Mouse (Mus musculus) testis, adult 2 months (tissue): ENCODE data around the gene Atg16l2. TPM values are rescaled to one million over a fixed set of nuclear protein-coding genes. Genes with fewer than 3 reads are reported as not detected.
A peak's percentile ranks its signal among the peaks of the same experiment; 100 is the strongest.

Source experiments
- H3K27ac ChIP-seq: fragments of 200-500 bp; 2 replicates; pipeline ENCODE4 v1.5.1; 2012; ENCODE audit warnings: low read depth, low read length; ENCODE audit not compliant: control insufficient read depth, insufficient read depth
- H3K27me3 ChIP-seq: fragments of 200-500 bp; 2 replicates; pipeline ENCODE4 v1.6.1; 2012; ENCODE audit warnings: mild to moderate bottlenecking, low read length, moderate library complexity; ENCODE audit not compliant: control insufficient read depth, insufficient read depth
- H3K36me3 ChIP-seq: fragments of 200-500 bp; 2 replicates; pipeline ENCODE4 v1.6.1; 2012; ENCODE audit warnings: mild to moderate bottlenecking, low read length; ENCODE audit not compliant: control insufficient read depth, insufficient read depth
- H3K4me1 ChIP-seq: fragments of 200-500 bp; 2 replicates; pipeline ENCODE4 v1.6.1; 2012; ENCODE audit warnings: low read length; ENCODE audit not compliant: control insufficient read depth, insufficient read depth
- H3K4me3 ChIP-seq: fragments of 200-500 bp; 2 replicates; pipeline ENCODE4 v1.5.1; 2012; ENCODE audit warnings: low read depth, mild to moderate bottlenecking, low read length, moderate library complexity, mixed read lengths; ENCODE audit not compliant: control insufficient read depth
- CTCF ChIP-seq: fragments of 200-500 bp; IDR thresholded peaks from 2 replicates; pipeline ENCODE4 v1.5.1; 2012; ENCODE audit warnings: low read depth, mild to moderate bottlenecking, inconsistent platforms, low read length, moderate library complexity; ENCODE audit not compliant: control insufficient read depth, insufficient read depth, insufficient replicate concordance
- POLR2A ChIP-seq: fragments of 200-500 bp; IDR thresholded peaks from 2 replicates; pipeline ENCODE4 v1.6.1; 2012; ENCODE audit warnings: low read depth, mild to moderate bottlenecking, inconsistent platforms, low read length, moderate library complexity; ENCODE audit not compliant: control insufficient read depth
- polyA plus RNA-seq: library from polyadenylated mRNA; depleted of rRNA; stranded (reverse); fragments of >200 nt; gene quantifications from 2 replicates; pipeline ENCODE4 v1.2.3, GENCODE M21; 2012

Atg16l2 gene
- polyA plus RNA-seq, 1 experiment, result 2.2 TPM

DNA sequence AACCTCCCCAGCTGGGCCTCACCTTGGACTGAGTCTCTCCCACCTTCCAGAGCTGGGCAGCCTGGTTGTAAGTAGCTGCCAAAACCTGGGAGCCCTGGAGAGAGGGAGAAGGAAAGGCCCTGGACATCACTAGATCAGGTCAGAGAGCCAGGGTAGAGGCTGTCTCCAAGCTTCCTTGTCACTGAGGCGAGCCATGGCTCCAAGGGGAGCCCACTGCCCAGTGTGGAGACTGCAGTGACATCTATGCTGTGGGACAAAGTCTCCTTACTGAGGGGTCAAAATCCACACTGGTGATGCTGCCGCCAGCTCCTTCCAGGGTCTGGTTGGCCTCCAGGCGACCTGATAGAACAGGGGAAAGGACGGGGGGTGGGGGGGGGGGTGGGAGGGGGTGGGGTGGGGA, 10.0 kb downstream of the Atg16l2 start:
- no peak overlapping the region for H3K27ac ChIP-seq
- H3K27me3 ChIP-seq, result no peaks in the 10 kb centered on the region
- no peak overlapping the region for H3K4me3 ChIP-seq
- H3K36me3 ChIP-seq, result no peaks in the 10 kb centered on the region
- H3K4me1 ChIP-seq, result peaks cover 9% of the 10 kb centered on the region
- no peak for TF ChIP-seq POLR2A
- no peak for TF ChIP-seq CTCF

DNA sequence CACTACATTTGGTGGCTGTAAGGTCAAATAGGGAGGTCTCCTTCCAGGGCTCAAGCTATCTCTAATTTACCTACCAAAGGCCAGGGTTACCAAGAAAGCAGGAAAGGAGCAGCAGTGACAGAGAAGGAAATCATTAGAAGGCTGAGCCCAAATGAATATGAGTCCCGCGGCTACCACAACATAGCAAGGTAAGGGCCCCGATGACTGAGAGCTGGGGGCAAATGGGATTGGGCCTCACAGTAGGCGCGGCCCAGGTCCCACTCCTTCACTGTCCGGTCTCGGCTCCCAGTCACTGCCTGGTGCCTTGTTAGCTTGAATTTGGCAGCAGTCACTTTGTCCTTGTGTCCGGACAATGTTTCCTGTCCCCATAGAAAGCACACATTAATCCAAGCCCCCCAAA, 10.4 kb downstream of the Atg16l2 start:
- Histone ChIP-seq H3K27me3 (no peaks in the 10 kb centered on the region), H3K27ac (no peak overlapping the region), H3K4me3 (no peak overlapping the region), H3K36me3 (no peaks in the 10 kb centered on the region), H3K4me1 (peaks cover 4% of the 10 kb centered on the region)
- TF ChIP-seq POLR2A (no peak), CTCF (no peak)

DNA sequence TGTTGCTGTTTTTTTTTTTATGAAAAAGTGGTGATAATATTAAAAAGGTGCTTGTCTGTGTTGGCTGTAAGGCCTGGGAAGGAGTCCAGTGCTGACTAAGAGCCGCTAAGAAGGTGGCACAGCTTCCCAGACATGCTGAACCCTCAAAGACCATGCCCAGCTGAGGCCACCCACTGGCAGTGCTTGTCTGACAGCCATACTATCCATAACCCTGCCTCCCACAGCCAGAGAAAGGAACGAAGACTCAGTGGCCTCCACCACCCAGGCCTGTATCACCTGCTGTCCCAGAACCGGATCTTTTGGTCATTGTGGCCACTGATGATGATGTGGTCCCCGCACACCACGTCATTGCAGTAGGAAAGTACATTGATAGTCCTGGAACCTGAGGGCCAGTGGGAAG, 10.8 kb downstream of the Atg16l2 start:
- no peak for TF ChIP-seq POLR2A
- TF ChIP-seq CTCF, result no peak
- H3K27ac ChIP-seq, result no peak overlapping the region
- H3K4me1 ChIP-seq, result no peaks in the 10 kb centered on the region; the same call in 1 of the 2 replicates
- no peak overlapping the region for H3K4me3 ChIP-seq
- H3K36me3 ChIP-seq, result no peaks in the 10 kb centered on the region
- H3K27me3 ChIP-seq, result no peaks in the 10 kb centered on the region

DNA sequence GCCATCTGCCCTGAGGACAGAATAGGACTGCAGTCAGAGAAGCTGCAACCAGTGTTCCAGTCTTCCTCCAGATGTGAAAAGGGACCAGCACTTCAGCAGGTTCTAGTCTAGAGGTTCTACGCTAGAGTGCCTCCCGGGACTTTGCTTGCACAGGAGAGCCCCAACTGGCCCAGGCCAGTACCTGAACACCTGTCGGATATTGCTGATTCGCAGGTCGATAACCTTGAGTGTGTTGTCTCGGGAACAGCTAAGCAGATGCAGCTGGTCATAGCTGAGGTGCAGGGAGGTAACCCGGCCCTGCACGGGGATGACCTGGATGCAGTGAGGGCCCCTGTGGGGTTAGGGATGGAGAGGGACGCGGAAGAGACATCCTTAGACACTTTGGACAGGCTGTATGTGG, 11.7 kb downstream of the Atg16l2 start:
- H3K36me3 ChIP-seq, result no peaks in the 10 kb centered on the region
- TF ChIP-seq POLR2A, result no peak
- no peak for TF ChIP-seq CTCF
- no peaks in the 10 kb centered on the region for H3K4me1 ChIP-seq

DNA sequence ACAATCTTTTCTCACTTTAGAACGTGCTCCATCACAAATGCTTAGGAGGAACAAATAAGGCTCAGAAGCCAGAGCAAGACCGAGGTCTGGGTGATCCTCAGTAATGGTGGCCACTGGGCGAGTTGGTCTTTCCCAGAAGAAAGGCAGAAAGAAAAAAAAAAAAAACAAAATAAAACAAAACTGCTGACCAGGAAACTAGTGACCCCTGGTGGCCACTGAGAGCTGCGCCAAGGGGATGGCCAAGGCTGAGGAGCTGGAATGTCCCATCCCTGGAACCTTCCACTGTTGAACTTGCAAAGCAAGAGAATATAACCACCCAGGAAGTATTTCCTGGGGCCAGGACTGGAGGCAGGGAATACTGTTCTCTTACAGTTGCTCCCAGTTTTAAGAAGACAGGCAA, 13.6 kb downstream of the Atg16l2 start:
- TF ChIP-seq POLR2A (no peak), CTCF (peak; percentile 45; the same call in 1 of the 2 replicates)
- Histone ChIP-seq H3K4me3 (no peak overlapping the region), H3K27me3 (no peaks in the 10 kb centered on the region), H3K36me3 (no peaks in the 10 kb centered on the region), H3K4me1 (no peaks in the 10 kb centered on the region), H3K27ac (no peak overlapping the region)

More for the DNA sequence above, 11.7 kb downstream of the Atg16l2 start:
- Histone ChIP-seq H3K4me3 (no peak overlapping the region), H3K27ac (no peak overlapping the region), H3K27me3 (no peaks in the 10 kb centered on the region)

DNA sequence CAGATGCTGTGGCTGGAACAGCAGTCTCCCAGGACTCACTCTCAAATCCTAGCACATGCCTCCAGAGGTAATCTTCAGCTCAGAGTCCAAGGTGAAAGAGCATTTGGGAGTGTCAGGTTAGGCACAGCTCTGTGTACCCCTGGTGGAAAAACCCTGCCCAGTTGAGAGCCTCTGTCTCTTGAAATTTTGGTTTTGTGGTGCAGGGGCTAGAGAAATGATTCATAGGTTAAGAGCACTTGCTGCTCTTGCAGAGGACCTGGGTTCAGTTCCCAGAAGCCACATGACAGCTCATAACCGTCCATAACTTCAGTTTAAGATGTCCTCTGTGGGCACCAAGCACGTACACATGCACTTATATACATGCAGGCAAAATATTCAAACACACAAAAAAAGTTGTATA, 14.2 kb downstream of the Atg16l2 start:
- TF ChIP-seq POLR2A (no peak), CTCF (no peak)
- Histone ChIP-seq H3K27ac (no peak overlapping the region), H3K4me3 (no peak overlapping the region), H3K4me1 (no peaks in the 10 kb centered on the region), H3K36me3 (no peaks in the 10 kb centered on the region), H3K27me3 (no peaks in the 10 kb centered on the region)

DNA sequence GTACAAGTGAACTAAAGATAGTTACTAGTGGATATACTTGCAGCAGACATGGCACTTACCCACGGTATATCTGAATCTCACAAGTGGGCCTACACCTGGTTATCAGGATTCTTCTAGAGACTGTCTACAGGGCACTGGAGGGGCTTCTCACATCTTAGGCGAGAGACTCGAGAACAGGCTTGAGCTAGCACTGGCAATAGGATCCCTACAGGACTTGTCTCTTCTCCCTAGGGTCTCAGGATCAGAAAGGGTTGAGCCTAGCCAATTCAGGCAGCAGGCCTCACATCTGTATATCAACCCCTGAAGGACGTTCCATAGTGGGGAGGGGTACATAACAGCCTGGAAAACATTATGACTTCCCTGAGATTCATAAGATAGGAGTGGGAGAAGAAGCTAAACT, 15.2 kb downstream of the Atg16l2 start:
- H3K4me1 ChIP-seq, result no peaks in the 10 kb centered on the region
- no peaks in the 10 kb centered on the region for H3K27me3 ChIP-seq
- no peak for TF ChIP-seq POLR2A
- no peak for TF ChIP-seq CTCF
- no peak overlapping the region for H3K27ac ChIP-seq
- H3K4me3 ChIP-seq, result no peak overlapping the region
- H3K36me3 ChIP-seq, result no peaks in the 10 kb centered on the region

DNA sequence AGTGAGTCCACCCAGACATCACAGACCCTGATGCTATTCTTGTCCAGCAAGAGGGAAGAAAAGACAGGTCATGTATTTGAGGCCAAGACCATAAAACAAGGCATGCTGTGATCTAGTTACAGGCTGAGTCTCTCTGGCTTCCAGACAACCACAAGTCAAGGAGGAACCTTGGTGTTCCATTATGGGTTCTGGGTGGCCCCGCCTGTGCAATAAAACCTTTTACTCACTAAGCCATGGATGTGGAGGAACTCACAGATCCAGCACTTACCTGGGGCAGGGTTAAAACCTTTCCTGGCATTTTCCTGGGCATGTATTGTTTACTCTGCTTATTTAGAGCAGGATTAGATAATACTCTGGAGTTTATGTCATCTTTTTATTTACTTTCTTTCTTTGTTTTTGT, 17.5 kb downstream of the Atg16l2 start:
- H3K27ac ChIP-seq, result no peak overlapping the region
- no peaks in the 10 kb centered on the region for H3K36me3 ChIP-seq
- no peaks in the 10 kb centered on the region for H3K4me1 ChIP-seq
- no peak for TF ChIP-seq POLR2A
- TF ChIP-seq CTCF, result no peak
- H3K27me3 ChIP-seq, result no peaks in the 10 kb centered on the region
- H3K4me3 ChIP-seq, result no peak overlapping the region
